Mouse (Mus musculus) G1E-ER4 (cell line): ENCODE measurements around the gene Saxo1. TPM values are rescaled to one million over a fixed set of nuclear protein-coding genes. Genes with fewer than 3 reads are reported as not detected.

ENCODE experiments used
- GATA1 ChIP-seq: IDR thresholded peaks from one replicate; pipeline ENCODE4 v1.8.0; 2012; ENCODE audit warnings: low read length, inconsistent platforms
- polyA plus RNA-seq: library from polyadenylated mRNA; stranded (reverse); fragments of >175 nt; gene quantifications from 2 replicates; pipeline ENCODE4 v1.2.3, GENCODE M21; 2012

Gene Saxo1
- polyA plus RNA-seq: not detected in 2 replicates

DNA sequence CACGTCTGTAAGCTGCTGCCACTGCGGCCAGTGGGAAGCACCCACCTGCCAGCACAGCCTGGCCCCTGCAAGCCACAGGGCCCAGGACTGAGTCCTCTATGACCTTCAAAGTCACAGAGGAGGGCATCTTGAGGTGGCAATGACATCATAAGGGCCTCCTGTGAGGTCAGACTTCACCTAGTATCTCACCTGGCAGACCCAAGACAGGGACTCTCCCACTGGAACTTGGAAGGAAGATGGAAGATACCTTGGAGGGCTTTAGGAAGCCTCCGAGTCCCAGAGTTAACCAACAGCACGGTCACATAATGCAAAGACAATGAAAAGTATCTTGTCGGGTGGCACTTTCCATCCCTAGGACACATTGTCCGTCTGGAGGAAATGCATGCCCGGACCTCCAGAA is at the start of gene Saxo1:
Saxo1 (minus strand) TSS at position 101 of the 400 bp plus-strand sequence.
- TF ChIP-seq GATA1: no peak

DNA sequence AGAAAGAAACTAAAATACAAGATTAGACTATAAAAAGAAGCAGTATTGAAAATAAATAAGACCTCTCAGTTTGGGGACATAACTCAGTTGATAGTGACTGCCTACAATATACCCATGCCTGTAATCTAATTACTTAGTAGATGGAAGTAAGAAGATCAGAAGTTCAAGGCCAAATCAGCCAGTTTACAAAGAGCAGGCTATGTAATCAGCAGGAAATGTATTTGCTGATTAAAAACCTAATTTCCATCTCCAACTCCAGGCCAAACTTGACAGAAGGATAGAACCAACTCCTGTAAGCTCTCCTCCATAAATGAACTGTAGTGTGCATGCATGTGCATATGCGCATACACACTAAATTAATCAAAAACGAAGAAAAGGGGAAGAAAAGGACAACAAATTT is 33.2 kb upstream of the Saxo1 start:
- TF ChIP-seq GATA1: no peak

DNA sequence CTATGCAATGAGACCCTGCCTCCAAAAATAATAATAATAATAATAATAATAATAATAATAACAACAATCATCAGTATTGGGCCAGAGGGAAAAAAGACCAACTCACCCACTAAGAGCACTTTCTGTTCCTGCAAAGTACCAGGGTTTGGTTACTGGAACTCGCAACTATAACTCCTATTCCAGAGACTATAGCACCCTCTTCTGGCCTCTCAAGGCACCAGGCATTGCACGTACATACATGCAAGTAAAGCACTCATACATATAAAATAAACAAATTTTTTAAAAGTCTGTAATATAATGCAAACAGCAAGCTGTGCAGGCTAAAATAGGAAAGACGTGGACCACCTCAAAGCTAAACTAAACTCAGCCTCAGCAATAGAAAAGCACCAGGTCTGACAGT is 30.1 kb upstream of the Saxo1 start:
- no peak for TF ChIP-seq GATA1

DNA sequence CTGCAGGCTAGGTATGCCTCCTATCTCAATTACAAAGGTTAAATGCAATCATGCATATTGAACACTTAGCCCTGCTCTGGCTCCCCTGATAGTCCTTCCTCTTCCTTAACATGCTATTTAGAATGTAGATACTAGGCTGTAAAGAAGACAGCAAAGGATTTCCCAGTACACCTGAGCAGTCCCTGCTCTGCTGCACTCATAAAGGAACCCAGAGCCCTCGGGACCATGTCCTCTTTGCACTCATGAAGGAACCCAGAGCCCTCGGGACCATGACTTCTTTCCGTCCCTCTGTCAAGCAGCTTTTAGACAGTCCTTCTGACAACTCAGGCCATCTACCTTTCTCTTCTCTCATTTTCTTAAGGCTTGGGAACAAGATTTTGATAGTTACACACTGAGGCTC is 22.5 kb upstream of the Saxo1 start:
- TF ChIP-seq GATA1: no peak

DNA sequence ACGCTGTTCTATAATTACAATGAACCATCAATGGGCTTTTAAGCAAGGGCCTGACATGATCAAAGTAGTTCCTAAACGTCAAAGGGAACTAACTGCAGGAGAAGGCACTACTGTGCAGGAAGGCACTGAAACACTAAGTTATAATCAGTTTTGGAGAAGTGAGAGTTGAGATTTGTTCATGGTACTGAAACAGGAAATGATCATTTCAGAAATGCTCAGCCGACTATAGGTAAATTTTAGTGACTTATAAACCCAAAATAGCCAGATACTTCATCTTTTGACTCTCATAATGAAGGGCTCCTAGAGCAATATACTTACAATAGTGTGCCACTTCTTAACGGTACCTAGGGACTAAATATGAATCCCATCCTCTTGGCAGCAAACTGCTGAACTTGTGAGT is 21.9 kb upstream of the Saxo1 start:
- TF ChIP-seq GATA1: no peak

DNA sequence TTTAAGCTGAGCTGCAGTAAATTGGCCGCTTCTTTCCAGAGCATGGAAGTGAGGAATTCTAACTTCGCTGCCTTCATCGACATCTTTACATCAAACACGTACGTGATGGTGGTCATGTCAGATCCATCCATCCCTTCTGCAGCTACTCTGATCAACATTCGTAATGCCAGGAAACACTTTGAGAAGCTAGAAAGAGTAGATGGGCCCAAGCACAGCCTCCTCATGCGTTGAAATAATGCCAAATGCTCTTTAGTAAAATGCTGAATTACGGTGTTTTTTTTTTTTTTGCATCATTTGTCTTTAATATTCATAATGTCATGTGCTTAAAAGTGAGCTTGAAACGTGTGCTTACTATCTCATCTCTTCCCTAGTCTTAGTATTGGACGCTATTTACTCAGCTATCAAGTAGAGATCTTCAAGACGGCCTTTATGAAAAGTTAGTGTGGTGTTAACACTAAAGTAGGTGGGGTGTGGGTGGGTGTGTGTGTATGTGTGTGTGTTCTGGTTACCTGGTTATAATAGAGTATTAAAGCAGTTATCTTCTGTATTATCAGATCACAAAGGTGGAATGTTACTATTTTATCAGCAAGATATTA is 18.6 kb upstream of the Saxo1 start:
- TF ChIP-seq GATA1: no peak

DNA sequence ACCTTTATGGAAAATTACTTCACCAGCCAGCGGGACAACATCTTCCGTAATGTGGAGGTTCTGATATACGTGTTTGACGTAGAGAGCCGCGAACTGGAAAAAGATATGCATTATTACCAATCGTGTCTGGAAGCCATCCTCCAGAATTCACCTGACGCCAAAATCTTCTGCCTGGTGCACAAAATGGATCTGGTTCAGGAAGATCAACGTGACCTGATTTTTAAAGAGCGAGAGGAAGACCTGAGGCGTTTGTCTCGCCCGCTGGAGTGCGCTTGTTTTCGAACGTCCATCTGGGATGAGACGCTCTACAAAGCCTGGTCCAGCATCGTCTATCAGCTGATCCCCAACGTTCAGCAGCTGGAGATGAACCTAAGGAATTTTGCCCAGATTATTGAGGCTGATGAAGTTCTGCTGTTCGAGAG is 18.0 kb upstream of the Saxo1 start:
- TF ChIP-seq GATA1: no peak

DNA sequence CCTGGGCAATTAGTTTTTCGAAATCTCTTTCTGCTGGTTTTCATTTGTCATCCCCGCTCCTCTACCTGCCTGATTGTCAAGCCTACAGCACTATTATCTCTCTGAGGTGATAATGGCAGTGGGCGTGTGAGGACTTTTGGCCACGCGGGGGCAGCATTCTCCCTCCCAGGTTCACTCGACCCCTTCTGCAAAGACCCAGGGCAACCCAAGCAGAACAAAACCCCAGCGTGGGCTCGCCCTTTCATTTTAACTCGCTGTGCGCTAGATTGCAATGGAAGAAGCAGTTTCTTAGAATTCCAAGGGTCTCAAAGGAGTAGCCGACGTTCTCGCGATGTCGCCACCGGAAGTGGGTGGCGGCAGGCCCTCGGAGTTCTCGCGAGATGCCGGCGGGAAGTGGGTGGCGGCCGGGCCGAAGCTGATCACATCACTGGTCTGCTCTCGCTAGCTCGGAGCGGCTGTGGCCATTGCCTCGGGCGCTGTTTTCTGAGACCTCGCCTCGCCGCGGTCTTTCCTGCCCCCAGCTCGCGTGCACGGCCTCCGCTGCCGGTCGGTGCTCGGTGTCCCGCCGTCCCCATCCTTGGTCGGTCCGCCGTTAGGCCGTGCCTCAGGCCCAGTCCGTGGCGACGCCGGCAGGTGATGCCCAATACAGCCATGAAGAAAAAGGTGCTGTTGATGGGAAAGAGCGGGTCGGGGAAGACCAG is 17.3 kb upstream of the Saxo1 start, which contains the start of gene Rraga:
Rraga (plus strand) TSS at position 386 of the 701 bp plus-strand sequence.
- TF ChIP-seq GATA1: no peak

DNA sequence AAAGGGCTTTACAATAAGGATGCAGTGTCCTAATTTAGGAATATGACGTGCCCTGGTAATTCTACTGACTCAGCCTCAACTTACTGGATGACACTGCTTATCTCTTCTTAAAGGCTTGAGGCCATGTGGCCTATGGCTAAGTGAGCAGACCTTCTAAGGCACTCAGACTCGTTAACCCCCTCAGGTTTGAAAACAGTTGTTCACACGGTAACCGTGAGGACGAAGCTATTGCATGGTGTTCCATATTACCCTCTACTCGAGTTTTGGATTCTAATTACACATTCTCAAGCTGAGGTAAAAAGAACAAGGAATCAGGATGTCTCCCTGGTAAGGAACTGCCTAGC is 16.8 kb upstream of the Saxo1 start:
- TF ChIP-seq GATA1: no peak

DNA sequence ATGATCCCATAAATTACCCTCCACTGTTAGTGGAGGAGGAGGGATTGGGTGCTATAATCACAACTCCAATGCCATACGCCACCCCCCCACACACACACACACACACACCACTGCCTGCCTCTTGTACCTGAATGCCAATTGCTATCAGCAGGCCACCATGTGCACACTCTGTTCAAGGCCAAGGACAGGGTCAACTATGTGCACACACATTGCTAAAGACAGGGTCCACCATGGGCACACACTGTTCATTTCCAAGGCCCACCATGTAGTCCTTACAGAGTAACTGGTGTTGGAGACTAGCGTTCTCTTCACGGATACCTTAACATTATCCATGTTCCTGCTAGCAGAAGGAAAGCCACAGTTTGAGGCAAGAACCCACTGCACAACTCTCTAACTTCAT is 2.9 kb upstream of the Saxo1 start:
- TF ChIP-seq GATA1: no peak

DNA sequence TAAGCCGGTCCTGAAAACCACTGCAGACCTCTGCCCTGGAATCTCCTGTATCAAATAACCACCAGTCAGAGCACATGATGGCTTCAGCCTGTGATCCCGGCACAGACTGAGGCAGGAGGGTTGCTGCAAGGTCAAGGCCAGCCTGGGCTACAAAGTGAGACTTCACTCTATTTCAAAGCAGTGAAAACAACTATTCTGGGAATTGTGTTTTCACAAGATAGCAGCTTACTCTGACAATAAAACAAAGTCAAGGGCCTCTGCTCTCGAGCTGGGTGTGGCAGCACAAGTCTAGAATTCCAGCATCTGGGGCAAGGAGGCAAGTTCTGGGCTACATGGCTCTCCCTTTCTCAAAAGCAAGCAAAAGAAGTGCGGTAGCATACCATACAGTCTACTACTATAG is 878 bp upstream of the Saxo1 start:
- TF ChIP-seq GATA1: no peak

DNA sequence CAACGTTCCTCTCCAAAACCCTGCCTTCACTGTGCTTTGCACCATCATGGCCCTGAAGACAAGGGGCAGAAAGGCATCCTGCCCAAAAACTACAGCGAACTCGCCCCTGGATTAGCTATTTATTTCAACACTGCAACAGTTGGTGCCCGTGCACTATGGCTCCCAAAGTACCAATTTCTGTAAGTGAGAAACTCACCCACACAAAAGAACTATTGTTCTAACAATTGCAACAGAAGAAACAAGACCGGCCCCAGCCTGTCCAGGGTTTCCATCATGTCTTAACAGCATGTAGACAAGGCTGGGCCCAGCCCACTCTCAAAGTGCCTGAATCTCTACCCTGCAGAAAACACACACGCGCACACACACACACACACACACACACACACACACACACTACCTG is 757 bp downstream of the Saxo1 start:
- TF ChIP-seq GATA1: no peak

DNA sequence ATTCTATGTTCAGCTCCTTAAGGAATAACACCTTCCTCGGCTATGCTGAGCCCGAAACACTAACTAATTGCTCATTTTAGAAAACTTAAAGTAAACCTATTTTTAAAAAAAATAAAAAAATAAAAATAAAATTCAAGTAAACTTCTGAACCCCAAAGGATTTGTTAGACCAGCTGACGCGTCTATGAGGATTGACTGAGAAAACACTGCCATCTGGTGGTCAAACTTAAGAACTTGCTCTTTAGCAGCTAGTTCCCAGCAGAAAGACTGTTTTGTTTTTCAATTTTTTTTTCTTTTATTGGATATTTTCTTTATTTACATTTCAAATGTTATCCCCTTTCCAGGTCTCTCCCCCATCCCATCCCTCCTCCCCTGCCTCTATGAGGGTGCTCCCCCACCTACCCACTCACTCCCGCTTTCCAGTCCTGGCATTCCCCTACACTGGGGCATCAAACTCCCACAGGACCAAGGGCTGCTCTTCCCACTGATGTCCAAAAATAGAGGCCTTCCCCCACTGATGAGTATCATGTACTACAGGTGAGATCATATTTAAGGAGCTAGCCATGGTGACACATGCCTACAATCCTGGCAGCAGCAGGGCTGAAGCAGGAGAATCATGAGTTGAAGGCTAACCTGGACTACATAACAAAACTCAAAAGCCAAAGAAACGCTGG is 3.0 kb downstream of the Saxo1 start:
- no peak for TF ChIP-seq GATA1

DNA sequence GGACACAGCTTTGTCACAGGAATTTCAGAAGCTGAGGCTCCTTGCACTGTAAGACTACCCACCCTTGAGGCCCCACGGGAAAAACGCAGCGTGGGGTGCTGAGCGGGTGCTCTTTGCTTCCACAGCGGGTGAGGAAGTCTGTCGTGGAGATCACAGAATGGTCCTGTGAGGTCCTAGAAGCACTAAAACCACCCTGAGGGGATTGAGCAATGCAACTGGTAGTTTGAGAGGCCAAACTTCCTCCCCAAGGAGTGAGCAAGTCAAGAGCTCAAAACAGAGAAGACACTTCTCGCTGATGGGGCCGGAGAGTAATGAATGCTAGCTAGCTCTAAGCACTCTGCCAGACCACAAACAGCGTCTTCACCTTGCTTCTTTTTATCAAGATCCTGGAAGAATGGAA is 9.8 kb downstream of the Saxo1 start:
- no peak for TF ChIP-seq GATA1

DNA sequence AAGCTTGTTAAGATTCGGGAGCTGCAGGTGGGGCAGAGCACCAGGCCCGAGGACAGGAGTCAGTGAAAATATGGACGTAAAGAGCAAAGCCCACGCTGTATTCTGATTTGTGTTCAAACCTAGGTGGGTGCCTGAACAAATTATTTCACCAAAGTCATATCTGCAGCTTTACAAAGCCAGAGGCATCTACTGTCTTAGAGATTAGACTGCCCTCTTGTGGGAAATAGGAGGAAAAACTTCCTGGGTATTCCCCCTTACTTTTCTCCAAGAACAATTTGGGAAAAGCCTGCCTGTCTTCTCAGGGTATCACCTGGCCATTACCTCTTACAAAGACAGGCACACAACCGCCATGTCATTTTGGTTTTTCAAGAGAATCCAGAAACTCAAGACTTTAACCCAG is 12.5 kb downstream of the Saxo1 start:
- no peak for TF ChIP-seq GATA1

DNA sequence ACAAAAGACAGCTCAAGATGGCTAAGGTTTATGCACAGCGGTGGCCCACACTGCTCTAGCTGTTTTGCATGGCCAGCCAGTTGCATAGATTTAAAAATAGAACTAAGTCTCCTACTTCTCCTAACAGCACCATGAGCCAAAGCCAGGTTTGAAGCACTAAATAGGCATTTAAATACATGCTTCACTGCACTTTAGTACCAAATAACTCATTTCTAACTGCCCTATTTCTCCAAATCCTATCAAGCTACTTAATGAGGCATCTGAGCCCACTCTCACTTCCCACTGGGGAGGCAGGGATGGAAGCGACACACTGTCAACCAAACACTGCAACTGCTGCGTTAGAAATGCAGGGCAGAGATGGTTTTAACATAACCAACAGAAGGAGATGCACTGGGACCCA is 14.1 kb downstream of the Saxo1 start:
- TF ChIP-seq GATA1: no peak

DNA sequence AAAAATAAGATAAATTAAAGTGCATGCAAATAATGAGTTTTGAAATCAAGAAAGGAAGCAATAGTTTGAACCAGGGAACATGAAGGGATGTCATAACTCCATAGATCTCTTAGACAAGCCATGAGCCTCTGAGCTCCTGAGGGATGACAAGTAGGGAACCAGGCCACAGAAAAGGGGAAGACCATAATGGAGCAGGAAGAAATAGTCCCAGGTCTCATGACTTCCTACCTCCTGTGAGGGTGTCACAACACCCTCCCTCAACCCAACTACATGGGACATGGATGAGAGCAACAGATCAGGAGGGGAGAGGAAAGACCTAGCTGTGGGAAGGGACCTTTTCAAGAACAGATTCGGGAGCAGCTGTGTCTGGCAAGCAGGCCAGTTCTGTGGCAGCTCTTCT is 16.6 kb downstream of the Saxo1 start:
- TF ChIP-seq GATA1: no peak
